Mouse (Mus musculus) large intestine, adult 2 months (tissue): ENCODE measurements around the gene Gmds. TPM values are rescaled to one million over a fixed set of nuclear protein-coding genes. Genes with fewer than 3 reads are reported as not detected.

Experiments
- DNase-seq: peaks from one replicate; pipeline ENCODE4 v3.0.0-alpha.2; 2012; ENCODE audit warnings: low read depth, low spot score
- WGBS: fragments of 180-500 bp; shearing (Covaris S2); methylation state at CpG from one replicate; pipeline ENCODE4 v1.1.7; 2018; 5-methylcytosine and 5-hydroxymethylcytosine counted together
- polyA plus RNA-seq: library from polyadenylated mRNA; depleted of rRNA; stranded (reverse); fragments of >200 nt; gene quantifications from 2 replicates; pipeline ENCODE4 v1.2.3, GENCODE M21; 2012

Gmds gene
- polyA plus RNA-seq, 1 experiment = 270 TPM

GRCm38 (mm10) chr13:32177852-32178453, 160.6 kb downstream of the Gmds start:
- no peak for DNase-seq
- WGBS = 90% methylated on average over 2 of the region's 2 CpGs

GRCm38 (mm10) chr13:32175028-32175427, 163.5 kb downstream of the Gmds start:
- no peak for DNase-seq
- WGBS = 55% methylated on average over 2 of the region's 2 CpGs

- WGBS = 5% methylated on average over 5 of the region's 5 CpGs
- no peak for DNase-seq
These were observed 169.4 kb downstream of the Gmds start for GRCm38 (mm10) chr13:32169173-32169572.

GRCm38 (mm10) chr13:32167806-32168205, 170.7 kb downstream of the Gmds start:
- 89% methylated on average over 6 of the region's 6 CpGs for WGBS

GRCm38 (mm10) chr13:32165581-32165980, 173.0 kb downstream of the Gmds start:
- no peak for DNase-seq
- 89% methylated on average over 2 of the region's 2 CpGs for WGBS

More at GRCm38 (mm10) chr13:32167806-32168205, 170.7 kb downstream of the Gmds start:
- DNase-seq = no peak

GRCm38 (mm10) chr13:32161567-32161966, 177.0 kb downstream of the Gmds start:
- WGBS = 62% methylated on average over 2 of the region's 2 CpGs

GRCm38 (mm10) chr13:32158240-32158639, 180.3 kb downstream of the Gmds start:
- no peak for DNase-seq
- 74% methylated on average over 2 of the region's 2 CpGs for whole genome bisulfite sequencing

More at GRCm38 (mm10) chr13:32161567-32161966, 177.0 kb downstream of the Gmds start:
- DNase-seq = no peak

GRCm38 (mm10) chr13:32145916-32146315, 192.6 kb downstream of the Gmds start:
- no peak for DNase-seq
- 39% methylated on average over 1 of the region's 1 CpGs for WGBS

- WGBS = 83% methylated on average over 2 of the region's 2 CpGs
- no peak for DNase-seq
These were observed 193.4 kb downstream of the Gmds start for GRCm38 (mm10) chr13:32145179-32145578.

GRCm38 (mm10) chr13:32143651-32144050, 194.9 kb downstream of the Gmds start:
- no peak for DNase-seq
- 76% methylated on average over 3 of the region's 3 CpGs for WGBS

- 83% methylated on average over 4 of the region's 4 CpGs for WGBS
- DNase-seq = no peak
These were observed 203.8 kb downstream of the Gmds start for GRCm38 (mm10) chr13:32134663-32135273.

- 18% methylated on average over 1 of the region's 1 CpGs for WGBS
- DNase-seq = no peak
These were observed 208.6 kb downstream of the Gmds start for GRCm38 (mm10) chr13:32129970-32130369.

- DNase-seq = no peak
- WGBS = 23% methylated on average over 1 of the region's 1 CpGs
These were observed 220.2 kb downstream of the Gmds start for GRCm38 (mm10) chr13:32118386-32118785.

- peak; percentile 57 for DNase-seq
- WGBS = 34% methylated on average over 1 of the region's 1 CpGs
These were observed 223.1 kb downstream of the Gmds start for GRCm38 (mm10) chr13:32115468-32115867.

GRCm38 (mm10) chr13:32113875-32114274, 224.7 kb downstream of the Gmds start:
- 94% methylated on average over 3 of the region's 3 CpGs for WGBS
- no peak for DNase-seq

GRCm38 (mm10) chr13:32088303-32088977, 250.1 kb downstream of the Gmds start:
- DNase-seq = no peak
- WGBS = 79% methylated on average over 7 of the region's 7 CpGs

- no peak for DNase-seq
These were observed 257.9 kb downstream of the Gmds start for GRCm38 (mm10) chr13:32080520-32081249.

GRCm38 (mm10) chr13:32073630-32074029, 264.9 kb downstream of the Gmds start:
- no peak for DNase-seq
- WGBS = 79% methylated on average over 2 of the region's 2 CpGs

More at GRCm38 (mm10) chr13:32080520-32081249, 257.9 kb downstream of the Gmds start:
- 74% methylated on average over 6 of the region's 6 CpGs for WGBS

- WGBS = 64% methylated on average over 6 of the region's 6 CpGs
- no peak for DNase-seq
These were observed 283.2 kb downstream of the Gmds start for GRCm38 (mm10) chr13:32055321-32055720.

- DNase-seq = no peak
These were observed 285.0 kb downstream of the Gmds start for GRCm38 (mm10) chr13:32053587-32053986.
